Mouse (Mus musculus): ENCODE data around the gene Rab5a. TPM values are rescaled to one million over a fixed set of nuclear protein-coding genes. Genes with fewer than 3 reads are reported as not detected.
"Not testable (repeated sequence)": the region's sequence is repeated elsewhere in the genome, so short reads cannot be mapped to it uniquely, and the experiment has no call there.

The Rab5a gene
- polyA plus RNA-seq, 1 experiment from 2014 or later: 104 TPM

DNA sequence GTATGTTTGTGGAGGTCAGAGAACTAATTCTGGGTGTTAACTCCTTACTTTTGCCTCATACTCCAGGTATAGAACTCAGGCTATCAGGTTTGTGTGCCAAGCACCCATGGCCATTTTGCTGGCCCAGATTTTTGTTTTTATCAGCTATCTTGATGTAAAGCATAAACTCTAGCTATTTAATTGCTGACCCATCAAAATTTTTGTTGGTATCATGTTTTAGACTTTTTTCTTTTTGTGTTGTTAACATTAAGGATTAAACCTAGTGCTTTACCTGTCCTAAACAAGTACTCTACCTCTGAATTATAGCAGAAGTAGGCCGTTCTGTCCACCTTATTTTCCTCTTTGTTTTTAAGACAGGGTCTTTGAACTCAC is 10.0 kb downstream of the Rab5a start:
- WGBS: 100% methylated on average over 1 of the region's 1 CpGs

GRCm38 (mm10) chr17:53502966-53503365 is 23.9 kb downstream of the Rab5a start:
- no peaks in the 10 kb centered on the region for H3K27me3 ChIP-seq (replicated peaks)
- H3K4me2 ChIP-seq: no peak overlapping the region
- no peak overlapping the region for H3K27ac ChIP-seq
- 96% methylated on average over 2 of the region's 2 CpGs for WGBS
- peaks cover 22% of the 10 kb centered on the region for H3K36me3 ChIP-seq (replicated peaks)
- no peak overlapping the region for H3K4me3 ChIP-seq
- no peak for ATAC-seq (replicated peaks)
- H3K9me3 ChIP-seq: no peaks in the 10 kb centered on the region
- H3K9ac ChIP-seq: no peak overlapping the region
- H3K4me1 ChIP-seq: no peaks in the 10 kb centered on the region

More for the DNA sequence above, 10.0 kb downstream of the Rab5a start:
- Histone ChIP-seq H3K4me1 (no peaks in the 10 kb centered on the region), H3K9me3 (no peaks in the 10 kb centered on the region), H3K4me3 (no peak overlapping the region), H3K4me2 (no peak overlapping the region), H3K27me3 (replicated peaks) (no peaks in the 10 kb centered on the region), H3K36me3 (replicated peaks) (peaks cover 18% of the 10 kb centered on the region), H3K9ac (no peak overlapping the region), H3K27ac (no peak overlapping the region)
- ATAC-seq (replicated peaks): no peak

GRCm38 (mm10) chr17:53512311-53512951 is 33.4 kb downstream of the Rab5a start:
- Histone ChIP-seq H3K27ac (no peak overlapping the region), H3K27me3 (replicated peaks) (no peaks in the 10 kb centered on the region), H3K9me3 (no peaks in the 10 kb centered on the region), H3K36me3 (replicated peaks) (peaks cover 5% of the 10 kb centered on the region; the same call in 1 of the 2 replicates), H3K4me1 (no peaks in the 10 kb centered on the region), H3K4me3 (no peak overlapping the region), H3K9ac (no peak overlapping the region), H3K4me2 (no peak overlapping the region)
- 84% methylated on average over 2 of the region's 2 CpGs for WGBS
- ATAC-seq (replicated peaks): peak; percentile 56

- Histone ChIP-seq H3K27ac (no peak overlapping the region), H3K36me3 (replicated peaks) (peaks cover 5% of the 10 kb centered on the region; the same call in 1 of the 2 replicates), H3K4me2 (no peak overlapping the region), H3K4me1 (no peaks in the 10 kb centered on the region), H3K9me3 (no peaks in the 10 kb centered on the region), H3K9ac (no peak overlapping the region), H3K27me3 (replicated peaks) (no peaks in the 10 kb centered on the region), H3K4me3 (no peak overlapping the region)
- no peak for ATAC-seq (replicated peaks)
Measured at GRCm38 (mm10) chr17:53519364-53519763, 40.3 kb downstream of the Rab5a start.

DNA sequence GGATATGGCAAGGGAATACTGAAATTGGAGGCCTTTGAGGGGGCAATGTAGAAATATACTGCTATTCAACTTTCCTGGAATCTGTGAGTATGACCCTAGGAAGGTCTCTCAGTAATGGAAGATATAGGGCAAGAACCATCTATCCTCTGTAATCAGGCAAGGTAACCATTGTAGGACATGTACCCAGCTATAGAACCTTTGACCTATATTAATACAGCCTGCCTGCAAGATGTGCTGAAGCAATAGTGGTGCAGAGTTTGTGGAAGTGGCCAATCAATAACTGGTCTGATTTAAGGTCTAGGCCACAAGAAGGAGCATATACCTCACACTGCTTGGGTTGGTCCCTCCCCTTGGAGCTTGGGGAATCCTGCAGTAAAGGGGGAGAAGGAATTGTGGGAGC is 41.5 kb downstream of the Rab5a start:
- H3K4me2 ChIP-seq: no peak overlapping the region
- ATAC-seq (replicated peaks): no peak
- H3K4me1 ChIP-seq: no peaks in the 10 kb centered on the region
- no peaks in the 10 kb centered on the region for H3K36me3 ChIP-seq (replicated peaks)
- no peak overlapping the region for H3K9ac ChIP-seq
- H3K4me3 ChIP-seq: no peak overlapping the region
- no peaks in the 10 kb centered on the region for H3K9me3 ChIP-seq
- H3K27ac ChIP-seq: no peak overlapping the region
- H3K27me3 ChIP-seq (replicated peaks): no peaks in the 10 kb centered on the region

GRCm38 (mm10) chr17:53528034-53528433 is 49.0 kb downstream of the Rab5a start:
- H3K4me1 ChIP-seq: no peaks in the 10 kb centered on the region
- no peak overlapping the region for H3K4me3 ChIP-seq
- H3K27me3 ChIP-seq (replicated peaks): no peaks in the 10 kb centered on the region
- H3K9ac ChIP-seq: no peak overlapping the region
- ATAC-seq (replicated peaks): no peak
- H3K27ac ChIP-seq: no peak overlapping the region
- H3K36me3 ChIP-seq (replicated peaks): no peaks in the 10 kb centered on the region
- no peak overlapping the region for H3K4me2 ChIP-seq
- H3K9me3 ChIP-seq: no peaks in the 10 kb centered on the region
- 90% methylated on average over 2 of the region's 2 CpGs for WGBS

DNA sequence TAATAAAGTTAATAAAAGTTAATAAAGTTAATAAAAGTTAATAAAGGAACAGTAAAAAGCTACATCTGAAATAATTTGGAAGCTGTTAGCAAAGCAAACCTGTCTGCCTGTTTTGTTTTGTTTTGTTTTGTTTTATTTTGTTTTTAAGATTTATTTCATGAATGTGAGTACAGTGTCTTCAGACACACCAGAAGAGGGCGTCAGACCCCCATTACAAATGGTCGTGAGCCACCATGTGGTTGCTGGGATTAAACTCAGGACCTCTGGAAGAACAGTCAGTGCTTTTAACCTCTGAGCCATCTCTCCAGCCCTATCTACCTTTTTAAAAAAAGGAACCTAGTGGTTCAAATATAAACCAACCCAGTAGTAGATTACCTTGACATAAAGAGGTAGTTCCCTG is 52.1 kb downstream of the Rab5a start:
- no peak overlapping the region for H3K27ac ChIP-seq
- WGBS: 52% methylated on average over 2 of the region's 2 CpGs
- ATAC-seq (replicated peaks): no peak
- H3K9me3 ChIP-seq: no peaks in the 10 kb centered on the region
- no peaks in the 10 kb centered on the region for H3K36me3 ChIP-seq (replicated peaks)
- no peak overlapping the region for H3K4me2 ChIP-seq
- H3K4me1 ChIP-seq: no peaks in the 10 kb centered on the region
- H3K9ac ChIP-seq: no peak overlapping the region
- no peak overlapping the region for H3K4me3 ChIP-seq
- H3K27me3 ChIP-seq (replicated peaks): no peaks in the 10 kb centered on the region

DNA sequence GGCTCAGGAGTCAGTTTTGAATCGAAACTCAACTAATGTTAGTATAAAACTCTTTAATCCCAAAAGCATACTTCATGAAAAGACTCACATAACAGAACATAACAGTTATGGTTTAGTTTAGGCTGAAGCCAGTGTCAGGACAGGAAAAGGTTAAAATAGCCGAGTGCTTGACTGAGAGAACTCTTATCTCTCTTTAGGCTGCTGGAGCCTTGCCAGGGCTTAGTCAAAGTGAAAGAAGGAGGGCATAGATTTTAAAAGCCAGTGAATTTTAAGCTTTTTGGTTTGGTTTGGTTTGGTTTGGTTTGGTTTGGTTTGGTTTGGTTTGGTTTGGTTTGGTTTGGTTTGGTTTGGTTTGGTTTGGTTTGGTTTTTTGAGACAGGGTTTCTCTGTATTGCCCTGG is 53.4 kb downstream of the Rab5a start:
- Histone ChIP-seq H3K4me2 (no peak overlapping the region), H3K27me3 (replicated peaks) (no peaks in the 10 kb centered on the region), H3K9ac (no peak overlapping the region), H3K36me3 (replicated peaks) (no peaks in the 10 kb centered on the region), H3K9me3 (no peaks in the 10 kb centered on the region), H3K4me3 (no peak overlapping the region), H3K27ac (no peak overlapping the region), H3K4me1 (no peaks in the 10 kb centered on the region)
- WGBS: 78% methylated on average over 2 of the region's 2 CpGs
- ATAC-seq (replicated peaks): no peak

DNA sequence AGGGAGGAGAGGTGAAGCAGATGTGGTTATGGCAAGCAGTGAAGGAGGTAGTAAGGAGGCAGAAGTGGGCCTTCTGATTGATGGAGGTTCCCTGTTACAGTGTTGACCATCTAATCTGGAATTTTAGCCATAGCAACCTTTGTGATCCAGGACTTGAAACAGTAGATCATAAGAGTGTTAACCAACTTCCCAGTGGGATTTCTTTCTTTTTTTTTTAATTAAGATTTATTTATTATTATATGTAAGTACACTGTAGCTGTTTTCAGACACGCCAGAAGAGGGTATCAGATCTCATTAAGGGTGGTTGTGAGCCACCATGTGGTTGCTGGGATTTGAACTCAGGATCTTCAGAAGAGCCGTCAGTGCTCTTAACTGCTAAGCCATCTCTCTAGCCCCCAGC is 60.3 kb downstream of the Rab5a start, which contains the start of gene Pp2d1:
Gene Pp2d1 (minus strand): TSS at position 101 of the 400 bp plus-strand sequence.
- not testable (repeated sequence) for ATAC-seq (replicated peaks); H3K27me3 ChIP-seq (replicated peaks); H3K4me1 ChIP-seq; H3K9me3 ChIP-seq; H3K4me3 ChIP-seq; H3K9ac ChIP-seq; H3K27ac ChIP-seq; H3K36me3 ChIP-seq (replicated peaks); H3K4me2 ChIP-seq
- 91% methylated on average over 2 of the region's 2 CpGs for WGBS

GRCm38 (mm10) chr17:53542536-53542935 is 63.5 kb downstream of the Rab5a start:
- Histone ChIP-seq H3K9me3 (no peaks in the 10 kb centered on the region), H3K36me3 (replicated peaks) (no peaks in the 10 kb centered on the region), H3K27ac (no peak overlapping the region), H3K9ac (no peak overlapping the region), H3K4me1 (no peaks in the 10 kb centered on the region), H3K4me2 (no peak overlapping the region), H3K4me3 (no peak overlapping the region), H3K27me3 (replicated peaks) (no peaks in the 10 kb centered on the region)
- 90% methylated on average over 4 of the region's 4 CpGs for WGBS
- no peak for ATAC-seq (replicated peaks)

DNA sequence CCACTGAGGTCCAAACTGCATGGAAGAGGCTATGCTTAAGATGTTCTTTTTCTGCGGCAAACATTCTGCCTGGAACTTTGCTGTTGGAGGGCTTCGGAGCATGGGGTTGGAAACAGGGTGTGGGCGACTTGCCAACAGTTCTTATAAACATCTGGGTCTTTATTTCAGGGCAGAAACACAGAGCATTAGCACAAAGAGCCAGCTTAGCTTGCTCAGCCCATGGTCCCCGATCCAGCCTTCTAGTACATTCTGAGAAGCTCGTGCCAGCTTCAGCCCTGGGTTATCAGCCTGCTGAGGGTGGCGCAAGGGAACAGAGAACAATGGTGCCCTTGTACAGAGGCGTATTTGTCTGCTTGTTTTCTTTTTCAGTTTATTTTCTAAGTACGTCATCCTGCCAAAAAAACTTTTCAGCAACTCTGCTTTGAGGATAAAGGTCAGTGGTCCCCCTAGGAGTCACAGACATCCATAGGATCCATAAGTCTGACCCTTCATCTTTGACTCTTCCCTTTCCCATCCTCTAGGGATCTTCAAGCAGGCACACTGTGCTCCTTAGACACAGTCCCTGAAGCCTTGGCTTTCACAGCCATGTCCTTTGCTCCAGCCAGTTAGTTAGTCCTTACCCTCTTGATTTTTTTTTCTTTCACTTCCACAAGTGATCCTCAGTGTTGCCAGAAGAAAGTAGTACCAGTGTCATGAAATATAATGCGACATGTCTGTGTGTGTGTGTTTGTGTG is 64.7 kb downstream of the Rab5a start:
- Histone ChIP-seq H3K36me3 (replicated peaks) (no peaks in the 10 kb centered on the region), H3K9me3 (no peaks in the 10 kb centered on the region), H3K4me3 (no peak overlapping the region), H3K4me1 (no peaks in the 10 kb centered on the region), H3K27ac (no peak overlapping the region), H3K9ac (no peak overlapping the region), H3K4me2 (no peak overlapping the region), H3K27me3 (replicated peaks) (no peaks in the 10 kb centered on the region)
- no peak for ATAC-seq (replicated peaks)
- 63% methylated on average over 9 of the region's 9 CpGs for WGBS

GRCm38 (mm10) chr17:53551306-53552299 is 72.6 kb downstream of the Rab5a start:
- no peak overlapping the region for H3K4me3 ChIP-seq
- no peaks in the 10 kb centered on the region for H3K36me3 ChIP-seq (replicated peaks)
- no peaks in the 10 kb centered on the region for H3K27me3 ChIP-seq (replicated peaks)
- 30% methylated on average over 8 of the region's 8 CpGs for WGBS
- no peak overlapping the region for H3K4me2 ChIP-seq
- H3K9me3 ChIP-seq: no peaks in the 10 kb centered on the region
- H3K4me1 ChIP-seq: peaks cover 7% of the 10 kb centered on the region
- H3K9ac ChIP-seq: no peak overlapping the region
- no peak overlapping the region for H3K27ac ChIP-seq
- peak; percentile 50; the same call in 1 of the 2 replicates for ATAC-seq (replicated peaks)

All from midbrain, embryonic 15.5 days (tissue).